Mouse (Mus musculus) liver, postnatal 0 days (tissue): ENCODE measurements at regions not wholly inside any gene's neighbourhood (a gene's known extent, or its start where the extent isn't known, plus 50 kb on each side); places are given as distances from the start of the nearest gene placed in this dataset.

ENCODE experiments used
- CTCF ChIP-seq: sonication (generic); IDR thresholded peaks from 2 replicates; pipeline ENCODE4 v1.5.1; 2016; ENCODE audit warnings: antibody characterized with exemption, low read depth
- EP300 ChIP-seq: IDR thresholded peaks from 2 replicates; pipeline ENCODE4 v1.6.1; 2016; ENCODE audit warnings: antibody characterized with exemption, low read depth, mild to moderate bottlenecking

DNA sequence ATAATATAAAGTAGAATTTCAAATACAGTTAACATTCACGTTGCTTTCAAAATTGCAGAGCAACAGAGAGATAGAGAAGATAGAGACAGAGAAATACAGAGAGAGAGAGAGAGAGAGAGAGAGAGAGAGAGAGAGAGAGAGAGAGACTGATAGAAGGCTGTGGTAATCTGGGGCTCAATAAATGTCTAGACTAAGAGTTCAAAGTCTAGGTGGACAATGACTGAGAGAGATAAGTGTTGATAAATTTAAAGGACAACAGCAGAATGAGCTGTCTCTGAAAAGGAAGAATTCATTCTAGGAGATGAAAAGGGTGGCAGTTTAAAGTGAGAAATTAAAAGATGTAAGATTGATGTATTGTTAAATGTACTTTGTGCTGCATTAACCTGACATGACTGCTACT, 335.7 kb downstream of the Car8 start:
- TF ChIP-seq CTCF (no peak), EP300 (no peak)
